Mouse (Mus musculus) urinary bladder, postnatal 14 days (tissue): ENCODE results near the gene Igsf21.
A peak's percentile ranks its signal among the peaks of the same experiment; 100 is the strongest.

Source experiments
- DNase-seq: peaks from one replicate; pipeline ENCODE4 v3.0.0; 2021; ENCODE audit warnings: low spot score

The Igsf21 gene

DNA sequence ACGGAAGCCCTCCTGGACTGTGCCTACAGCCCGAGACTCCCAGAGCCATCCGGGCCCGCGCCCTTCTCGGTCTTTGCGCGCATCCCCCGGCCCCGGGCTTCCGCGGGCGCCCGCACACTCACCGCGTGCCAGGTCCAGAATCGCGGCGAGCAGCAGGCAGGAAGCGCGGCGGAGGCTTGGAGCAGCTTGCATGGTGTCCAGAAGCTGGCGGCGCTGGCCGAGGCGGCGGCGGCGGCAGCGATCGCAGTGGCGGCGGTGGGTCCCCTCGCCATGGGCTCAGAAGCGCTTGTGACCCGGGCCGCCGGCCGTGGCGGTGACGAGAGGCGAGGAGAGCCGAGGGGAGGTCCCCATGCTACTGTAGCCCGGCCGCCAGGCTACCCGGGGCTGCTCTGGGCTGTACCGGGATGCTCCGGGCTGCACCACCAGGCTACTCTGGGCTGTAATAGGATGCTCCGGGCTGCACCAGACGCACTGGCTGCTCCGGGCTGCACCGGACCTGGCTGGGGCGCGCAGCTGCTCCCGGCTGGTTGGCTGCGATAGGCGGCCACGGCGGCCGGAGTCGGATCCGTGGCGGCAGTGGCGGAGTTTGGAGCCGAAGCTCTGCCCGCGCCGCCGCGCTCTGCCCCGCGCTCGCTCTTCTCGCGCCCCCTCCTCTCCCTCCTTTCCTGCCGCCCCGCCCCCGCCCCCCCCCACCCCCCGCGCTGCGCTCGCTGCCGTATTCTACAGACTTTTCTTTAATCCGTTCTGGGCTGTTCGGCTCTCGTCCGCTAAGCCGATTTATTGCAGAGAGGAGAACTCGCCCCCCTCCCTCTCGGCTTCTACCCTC is at the start of gene Igsf21:
Gene Igsf21 (minus strand): TSS at position 605 of the 826 bp plus-strand sequence.
- no peak for DNase-seq

DNA sequence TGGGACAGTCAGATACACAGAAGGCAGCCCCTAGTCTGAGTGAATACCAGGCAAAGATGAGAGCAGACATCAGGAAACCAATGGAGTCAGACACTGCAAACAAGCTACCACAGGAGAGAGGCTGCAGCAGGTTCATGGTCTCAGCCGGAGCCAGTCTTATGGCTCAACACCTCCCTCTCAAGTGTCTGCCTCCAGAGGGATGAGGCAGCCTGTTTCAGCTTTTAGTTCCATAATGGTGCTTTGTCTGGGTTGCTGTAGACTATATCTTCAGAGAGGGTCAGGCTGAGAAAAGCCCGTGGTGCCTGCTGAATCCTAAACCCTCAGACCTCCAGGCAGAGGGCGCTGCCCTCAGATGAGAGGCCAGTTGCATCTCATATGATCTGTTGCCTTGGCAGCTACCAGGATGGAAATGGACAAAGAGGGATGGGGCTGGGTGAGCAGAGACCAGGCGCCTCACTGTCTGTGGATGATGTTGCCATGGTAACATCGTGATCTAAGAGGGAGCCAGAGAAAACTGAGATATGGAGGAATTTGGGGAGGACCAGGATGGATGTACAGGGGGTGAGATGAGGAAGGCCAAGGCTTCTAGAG is 39.2 kb upstream of the Igsf21 start:
- DNase-seq = no peak

DNA sequence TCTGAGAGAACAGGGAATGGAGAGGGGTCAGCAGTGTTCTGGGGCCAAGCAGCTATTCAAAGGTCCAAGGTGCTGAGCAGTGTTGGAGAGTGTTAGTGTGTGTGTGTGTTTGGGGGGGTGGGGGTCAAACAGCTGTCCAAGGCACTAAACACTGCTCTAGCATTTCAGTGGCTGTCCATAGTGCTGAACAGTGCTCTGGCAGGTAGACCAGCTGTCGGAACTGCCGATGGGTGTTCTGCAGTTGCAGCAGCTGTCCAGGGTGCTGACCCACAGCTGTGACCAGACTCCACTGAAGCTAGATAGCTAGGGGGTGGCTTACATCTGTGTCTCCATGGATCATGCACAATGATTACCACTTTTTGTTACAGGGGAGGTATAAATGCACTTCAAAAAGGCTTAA is 36.8 kb upstream of the Igsf21 start:
- peak; percentile 34 for DNase-seq

DNA sequence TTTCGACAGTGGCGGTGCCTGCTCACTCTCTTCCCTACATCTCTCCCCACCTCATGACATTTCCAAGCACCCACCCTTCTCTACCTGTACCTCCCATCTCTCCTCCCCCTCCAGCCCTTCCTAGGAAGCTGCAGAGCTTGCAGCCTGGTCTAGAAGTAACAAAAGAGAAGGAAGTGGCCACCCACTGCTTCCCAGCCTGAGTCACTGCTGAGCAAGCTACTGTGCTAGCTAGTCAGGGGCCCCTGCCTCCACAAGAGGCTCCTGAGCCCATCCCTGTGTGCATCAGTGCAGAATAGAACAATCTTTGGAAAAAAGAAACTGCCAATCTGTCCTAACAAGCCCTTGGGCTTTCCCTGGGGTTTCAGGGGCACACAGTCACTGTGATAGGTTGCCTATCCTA is 31.7 kb upstream of the Igsf21 start:
- DNase-seq = no peak

DNA sequence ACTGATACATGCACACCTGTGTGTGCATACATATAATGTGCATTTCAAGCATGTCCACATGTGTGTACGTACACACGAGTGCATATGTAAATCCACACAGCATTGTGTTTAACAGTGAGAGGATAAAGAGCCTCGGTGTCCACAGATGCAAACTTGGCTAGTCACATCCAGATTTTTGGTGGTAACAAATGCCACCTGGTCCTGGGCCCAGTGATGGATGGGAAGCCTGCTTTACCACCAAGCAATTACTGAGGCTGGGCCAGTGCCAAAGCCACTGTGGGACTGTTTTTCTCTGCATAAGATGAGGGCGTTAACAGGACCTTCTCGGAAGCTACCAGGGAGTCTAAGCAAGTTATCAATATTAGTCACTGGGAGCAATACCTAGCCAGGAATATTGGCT is 25.3 kb upstream of the Igsf21 start:
- DNase-seq = no peak

DNA sequence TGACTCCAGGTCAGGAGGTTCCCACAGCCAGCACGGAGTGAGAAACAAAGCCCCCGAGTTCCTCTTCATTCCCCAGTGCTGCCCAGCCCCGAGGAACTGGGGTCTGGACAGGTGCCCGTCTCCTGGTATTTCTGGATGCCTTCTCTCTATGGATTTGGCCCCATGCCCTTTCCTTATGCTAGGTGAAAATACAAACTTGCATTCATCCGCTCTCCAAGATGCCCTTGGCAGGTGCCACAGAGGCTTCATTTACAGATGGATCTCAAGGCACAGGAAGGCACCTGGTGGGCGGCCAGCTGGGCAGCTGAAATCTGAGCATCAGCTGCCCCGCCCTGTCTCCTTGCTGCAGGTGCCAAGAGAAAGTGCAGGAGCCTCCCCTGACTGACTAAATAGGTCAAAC is 23.9 kb upstream of the Igsf21 start:
- no peak for DNase-seq

DNA sequence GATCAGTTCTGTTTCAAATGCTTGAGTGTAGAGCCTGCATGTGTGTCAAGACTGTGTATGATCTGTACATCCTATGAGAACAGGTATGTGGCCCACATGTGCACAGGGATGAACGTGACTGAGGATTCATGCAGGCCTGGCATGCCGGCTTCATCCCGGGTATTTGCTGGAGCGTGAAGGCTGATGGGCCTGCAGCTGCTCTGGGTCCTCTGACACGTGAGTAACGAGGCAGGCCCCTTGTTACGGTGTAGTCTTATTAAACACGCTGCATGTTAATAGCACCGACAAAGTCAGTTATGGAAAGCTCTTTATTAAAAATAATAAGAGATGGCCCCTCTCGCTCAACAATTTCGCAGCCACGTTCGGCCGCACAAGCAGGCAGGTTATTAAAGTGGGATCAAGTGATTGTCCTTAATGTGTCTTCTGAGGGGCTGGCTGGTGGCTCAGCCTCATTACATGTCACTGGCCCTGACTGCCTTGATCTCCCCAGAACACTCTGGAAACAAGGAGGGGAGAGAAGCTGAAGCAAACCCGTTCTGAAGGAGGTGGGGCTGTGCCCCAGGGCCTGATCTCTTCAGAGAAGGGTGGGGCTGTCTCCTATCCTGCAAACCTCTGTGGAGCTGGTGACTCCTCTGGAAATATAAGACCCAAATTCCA is 22.7 kb upstream of the Igsf21 start:
- no peak for DNase-seq

DNA sequence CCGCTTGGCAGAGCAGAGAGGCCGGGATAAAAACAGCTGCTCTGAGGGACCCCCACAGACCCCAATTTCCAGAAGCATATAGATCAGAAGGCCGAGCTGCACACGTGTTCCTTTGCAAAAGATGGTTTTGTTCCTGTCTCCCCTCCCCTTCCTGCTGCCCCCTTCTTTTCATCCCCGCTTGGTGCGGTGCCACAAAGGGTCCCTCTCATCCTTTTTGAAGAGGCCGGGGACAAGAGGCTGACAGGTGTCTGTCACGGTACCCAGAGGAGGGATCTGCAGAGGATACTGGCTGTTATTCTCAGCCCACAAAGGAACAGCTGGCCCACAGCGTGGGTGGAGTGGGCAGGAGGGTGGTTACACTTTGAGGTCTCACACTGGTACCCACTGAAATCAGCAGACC is 21.3 kb upstream of the Igsf21 start:
- no peak for DNase-seq

DNA sequence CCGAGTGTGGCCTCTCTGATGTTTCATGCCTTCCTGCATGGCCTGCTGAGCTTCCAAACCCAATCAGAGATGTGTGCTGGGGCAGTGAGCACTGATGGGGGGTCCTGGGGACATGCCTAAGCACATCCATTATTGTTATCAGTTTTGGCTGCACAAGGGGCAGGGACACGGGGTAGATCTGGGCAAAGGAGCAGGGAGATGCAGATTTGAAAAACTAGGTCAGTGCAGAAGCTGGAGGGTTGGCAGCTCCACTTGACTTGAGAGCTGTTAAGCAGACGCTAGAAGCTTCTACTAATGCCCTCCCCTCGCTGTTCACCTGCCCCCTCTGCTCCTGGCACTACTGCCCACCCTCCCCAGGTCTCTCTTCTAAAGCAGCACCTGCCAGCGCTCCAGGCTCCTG is 20.5 kb upstream of the Igsf21 start:
- DNase-seq = no peak

DNA sequence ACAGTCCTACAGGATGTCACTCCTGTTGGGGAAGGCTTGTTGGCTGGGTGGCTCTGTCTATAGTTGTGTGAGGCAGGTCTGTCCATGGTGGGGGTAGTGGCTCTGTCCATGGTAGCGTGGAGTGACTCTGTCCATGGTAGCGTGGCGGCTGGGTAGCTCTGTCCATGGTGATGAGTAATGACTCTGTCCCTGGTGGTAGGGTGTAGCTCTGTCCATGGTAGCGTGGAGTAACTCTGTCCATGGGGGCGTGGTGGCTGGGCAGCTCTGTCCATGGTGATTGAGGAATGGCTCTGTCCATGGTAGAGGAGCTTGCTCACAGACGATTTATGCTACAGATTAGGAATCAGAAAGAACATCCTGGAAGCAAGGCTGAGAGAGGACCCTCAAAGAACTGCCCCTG is 12.4 kb upstream of the Igsf21 start:
- DNase-seq = peak; percentile 40

DNA sequence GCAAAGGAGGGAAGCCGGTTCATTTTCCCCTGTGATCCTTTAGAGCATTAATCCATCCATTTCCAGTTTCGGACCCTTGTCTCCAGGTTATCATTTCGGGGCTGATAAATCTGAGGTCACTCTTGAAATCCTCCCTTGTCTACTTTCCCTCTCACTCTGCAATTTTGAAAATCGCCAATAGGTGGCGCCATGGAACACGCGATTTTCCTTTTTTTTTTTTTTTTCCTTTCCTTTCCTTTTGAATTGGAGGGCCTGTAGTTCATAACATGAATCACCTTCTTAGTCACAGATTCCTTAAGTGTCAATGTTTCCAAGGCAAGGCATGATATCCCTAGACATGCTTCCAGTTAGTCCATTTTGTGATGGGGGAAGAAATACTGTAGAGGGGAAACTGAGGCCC is 5.8 kb upstream of the Igsf21 start:
- DNase-seq = no peak

DNA sequence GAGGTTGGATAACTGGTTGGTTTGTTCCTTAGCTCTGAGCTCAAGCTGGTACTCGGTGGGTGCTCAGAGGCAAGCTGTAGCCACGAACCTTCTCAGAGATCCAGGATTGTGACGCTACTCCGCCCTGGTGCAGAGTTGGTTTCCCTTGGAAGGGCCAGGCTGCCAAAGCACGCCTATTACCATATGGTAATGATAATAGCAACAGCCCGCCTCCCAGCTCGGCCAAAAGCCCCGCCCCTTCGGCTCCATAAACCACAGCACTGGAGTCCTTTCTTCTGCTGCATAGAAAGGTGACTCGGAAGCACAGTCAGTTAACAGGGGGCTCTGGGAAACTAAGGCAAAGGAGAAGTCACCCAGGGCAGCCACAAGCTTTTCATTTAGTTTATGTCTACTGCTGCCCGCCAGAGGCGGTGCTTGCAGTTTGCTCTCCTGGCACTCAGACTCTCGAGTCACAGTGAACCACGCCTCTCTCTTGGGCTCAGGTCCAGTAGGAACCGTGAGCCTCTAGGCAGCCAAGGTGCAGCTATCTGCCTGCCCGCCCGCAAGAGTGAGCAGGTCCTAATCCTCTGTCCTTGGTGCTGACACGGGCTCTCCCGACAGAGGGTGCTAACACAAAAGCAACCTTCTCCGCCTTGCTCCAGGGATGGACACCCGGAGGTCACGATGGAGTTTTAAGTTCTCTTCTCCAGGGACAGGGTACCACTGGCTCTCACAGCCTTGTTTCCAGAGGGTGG is 2.6 kb upstream of the Igsf21 start:
- peak; percentile 37 for DNase-seq

DNA sequence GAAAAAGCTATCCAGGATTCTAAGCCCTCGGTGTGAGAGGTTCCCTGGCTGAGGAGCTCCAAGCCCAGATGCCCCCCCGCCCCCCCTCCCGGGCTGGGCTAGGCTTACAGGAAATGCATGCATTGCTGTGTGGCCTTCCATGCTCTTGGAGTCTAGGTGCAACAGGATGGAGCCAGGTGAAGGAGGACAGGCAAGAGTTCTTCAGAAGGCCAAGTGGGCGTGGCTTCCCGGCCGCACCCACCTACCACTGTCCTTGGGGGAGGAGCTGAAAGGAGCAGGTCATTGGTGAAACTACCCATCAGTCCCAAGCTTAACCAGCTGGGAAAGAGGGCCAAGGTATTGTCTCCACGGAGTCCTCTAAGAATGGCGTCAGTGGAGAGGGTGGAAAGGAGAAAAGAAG is 1.8 kb upstream of the Igsf21 start:
- DNase-seq = no peak

DNA sequence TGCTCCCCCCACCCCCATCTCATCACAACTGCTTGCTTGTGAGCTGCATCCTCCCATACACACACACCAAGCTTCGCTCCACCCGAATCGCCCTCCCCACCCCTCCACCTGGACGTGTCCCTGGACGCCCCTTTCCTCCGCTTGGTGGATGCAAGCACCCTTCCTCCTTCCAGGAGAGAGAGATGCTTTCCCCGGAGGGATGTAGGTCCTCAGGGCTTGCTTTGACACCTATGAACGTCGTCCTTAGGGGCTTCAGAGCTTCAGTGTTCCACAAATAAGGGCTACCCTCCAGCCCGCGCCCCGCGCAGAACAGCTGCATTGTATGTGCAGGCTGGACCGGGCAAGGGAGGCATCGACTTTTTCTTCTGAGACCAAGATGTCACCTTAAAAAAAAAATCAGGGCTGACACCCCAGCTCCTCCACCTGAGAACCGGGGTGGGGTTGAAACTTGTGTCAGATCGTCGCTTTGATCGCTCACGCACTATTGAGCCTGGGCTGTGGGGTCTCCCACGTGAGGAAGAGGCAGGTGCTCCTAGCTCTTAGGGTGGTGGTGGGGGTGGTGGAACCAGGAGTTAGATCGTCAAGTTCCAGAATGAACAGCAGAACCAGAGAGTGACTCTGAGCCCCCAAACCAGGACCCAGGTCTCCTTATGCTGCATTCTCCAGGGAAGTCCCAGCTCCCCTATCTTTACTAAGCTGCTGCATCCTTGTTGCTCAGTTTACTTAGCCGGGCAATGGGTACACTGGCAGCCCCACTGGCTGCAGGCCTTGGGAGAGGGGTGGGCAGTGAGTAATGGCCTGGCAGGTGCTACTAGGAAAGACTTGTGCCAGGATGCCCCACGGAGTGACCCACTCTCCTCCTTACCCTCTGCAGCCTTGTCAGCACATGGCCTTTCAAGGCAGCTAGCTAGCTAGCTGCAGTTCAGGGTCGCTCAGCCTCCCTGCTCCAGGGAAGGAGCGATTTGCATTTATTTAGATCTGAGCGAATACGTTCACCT is 721 bp upstream of the Igsf21 start:
- DNase-seq = no peak

DNA sequence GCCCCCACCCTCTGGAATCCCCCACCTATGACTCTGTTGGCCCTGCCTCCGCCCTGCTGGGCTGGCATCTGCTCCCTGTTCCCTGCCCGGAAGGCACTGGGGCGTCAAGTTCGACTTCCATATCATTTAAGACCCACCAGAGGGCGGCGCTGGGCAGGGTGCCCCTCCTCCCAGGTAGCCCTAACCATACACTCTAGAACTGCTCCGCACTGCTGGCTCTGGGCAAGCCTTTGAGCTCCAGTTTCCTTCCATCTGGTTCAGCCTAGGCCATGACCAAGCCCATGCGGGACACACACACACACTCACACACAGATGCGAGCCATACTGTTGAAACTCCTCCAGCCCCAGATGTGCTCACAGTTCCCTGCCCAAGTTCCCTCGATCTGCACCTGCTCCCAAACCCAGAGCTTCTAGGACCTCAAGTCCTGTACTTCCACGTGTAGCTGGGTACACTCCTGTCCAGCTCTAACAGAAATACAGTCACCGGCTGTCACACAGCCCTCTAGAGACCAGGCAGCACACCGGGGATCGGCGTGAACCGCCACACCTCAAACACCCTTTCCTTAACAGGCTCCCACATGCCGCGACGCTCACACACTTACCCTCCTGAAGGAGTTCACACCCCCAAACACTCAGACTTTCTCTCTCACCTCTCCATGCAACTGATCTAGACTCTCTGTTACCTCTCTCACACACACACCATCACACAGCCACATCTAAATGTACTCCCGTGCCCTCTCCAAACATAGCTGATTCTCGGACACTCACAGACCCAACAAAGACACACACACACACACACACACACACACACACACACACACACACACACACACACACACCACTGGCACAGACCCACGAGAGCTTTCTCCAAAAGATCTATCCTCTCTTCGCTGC is 1.1 kb downstream of the Igsf21 start:
- DNase-seq = no peak

DNA sequence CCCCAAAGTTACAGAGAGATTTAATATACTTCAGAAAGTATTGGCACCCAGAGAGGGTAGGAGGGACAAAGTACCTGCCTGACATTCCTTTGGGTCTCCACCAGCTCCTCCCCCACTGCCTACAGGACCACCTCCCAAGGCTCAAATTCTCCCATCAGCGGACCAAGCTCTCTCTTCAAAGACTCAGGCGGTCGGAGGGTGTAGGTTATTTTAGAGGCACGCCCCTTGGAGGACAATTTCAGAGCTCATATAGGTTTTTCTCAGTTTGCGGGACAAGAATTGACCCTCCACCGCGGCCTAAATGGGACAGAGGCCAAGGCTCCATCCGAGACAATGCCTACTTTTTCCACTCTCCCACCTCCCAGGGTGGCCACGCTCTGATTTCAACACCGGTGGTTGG is 1.7 kb downstream of the Igsf21 start:
- DNase-seq = no peak

DNA sequence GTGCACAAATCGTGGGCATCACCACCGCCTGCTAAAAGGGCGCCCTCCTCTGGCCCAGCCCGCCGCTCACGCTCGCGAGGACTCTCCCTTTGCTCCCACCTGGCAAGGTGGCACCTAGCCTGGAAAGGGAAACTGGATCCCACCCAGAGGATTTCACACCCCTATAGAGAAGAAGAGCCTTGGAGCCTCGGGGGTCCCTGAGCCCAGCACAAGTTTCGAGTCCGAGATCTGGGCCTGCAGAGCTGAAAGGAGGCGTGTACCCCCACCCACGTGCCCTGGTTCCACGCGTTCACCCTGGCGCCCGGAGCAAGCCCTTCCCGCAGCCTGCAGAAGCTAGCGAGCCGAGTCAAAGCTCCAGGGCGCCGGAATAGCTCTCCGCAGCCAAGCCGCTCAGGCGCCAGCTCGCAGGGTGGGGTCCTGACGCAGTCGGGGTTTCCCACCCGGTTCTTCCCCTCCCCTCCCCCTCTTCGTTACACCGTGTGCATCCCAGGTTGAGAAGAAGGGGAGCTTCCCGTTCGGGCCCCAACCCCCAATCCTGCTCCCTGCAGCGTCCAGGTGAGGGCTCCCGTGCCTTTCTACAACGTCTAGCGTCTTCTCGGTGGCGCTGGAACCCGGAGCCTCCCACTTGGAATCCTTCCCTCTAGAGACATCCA is 2.3 kb downstream of the Igsf21 start:
- no peak for DNase-seq

DNA sequence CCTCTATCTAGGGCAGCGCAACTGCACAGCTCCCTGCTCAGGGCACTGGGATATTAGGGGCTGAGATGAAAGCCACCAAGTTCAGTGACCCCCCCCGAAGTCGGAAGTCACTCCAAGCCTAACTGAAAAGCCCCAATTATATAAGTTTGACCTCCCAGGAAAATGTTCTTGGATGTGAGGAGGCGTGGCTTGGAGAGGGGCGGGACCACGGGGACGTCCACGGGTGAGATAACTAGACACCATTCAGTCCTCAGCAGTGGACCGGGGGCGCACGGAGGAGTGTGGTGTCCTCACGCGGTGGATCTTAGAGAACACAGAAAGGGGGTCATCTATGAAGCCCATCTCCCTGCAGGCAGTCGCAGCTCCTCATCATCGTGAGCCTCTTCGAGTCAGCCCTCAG is 3.4 kb downstream of the Igsf21 start:
- DNase-seq = no peak

DNA sequence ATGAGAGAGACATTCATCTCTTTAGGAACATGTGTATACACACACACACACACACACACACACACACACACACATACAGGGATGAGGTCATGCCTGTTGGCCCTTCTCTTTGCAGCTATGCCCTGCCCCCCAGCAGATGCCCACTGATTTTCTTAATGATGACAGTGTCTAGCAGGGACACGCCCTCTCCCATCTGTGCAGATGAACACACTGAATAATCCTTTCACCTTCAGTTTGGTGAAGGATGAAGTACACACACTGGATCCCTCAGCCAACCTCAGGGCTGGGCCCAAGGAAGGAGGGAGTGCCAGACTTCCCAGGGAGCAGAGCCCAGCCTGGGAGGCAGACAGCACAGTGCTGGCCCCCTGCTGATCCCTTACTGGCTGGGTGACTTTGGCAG is 4.3 kb downstream of the Igsf21 start:
- no peak for DNase-seq

DNA sequence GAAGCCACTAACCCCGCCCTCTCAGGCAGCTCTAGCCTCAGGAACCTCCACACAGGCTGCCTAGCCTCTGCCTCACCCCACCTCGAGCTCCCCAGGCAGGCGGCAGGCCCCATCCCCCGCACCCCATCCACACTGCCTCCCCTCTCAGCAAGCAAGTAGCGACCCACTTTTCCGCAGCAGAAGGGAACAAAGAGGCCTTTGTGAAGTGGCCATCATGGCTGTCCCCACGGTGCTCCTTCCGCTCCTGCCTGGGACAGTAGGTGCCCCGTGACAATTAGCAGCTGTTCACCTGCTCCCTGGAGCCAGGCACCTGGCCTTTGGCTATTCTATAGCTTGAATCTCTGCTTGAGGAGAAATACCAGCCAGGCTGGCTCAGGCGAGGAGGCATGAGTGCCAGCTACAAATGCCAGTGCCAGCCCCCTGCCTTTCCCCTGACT is 9.3 kb downstream of the Igsf21 start:
- DNase-seq = no peak
